Comparison of ENCODE assay signal across 7 mouse cellular contexts in genomic region chr1:89876346-89877072, GRCm38 (mm10). TPM values are rescaled to one million over a fixed set of nuclear protein-coding genes. Genes with fewer than 3 reads are reported as not detected.
DNase-seq lines count a peak whose midpoint lies in the region; ATAC-seq and TF ChIP-seq lines count a peak whose summit lies in the region.

No protein-coding gene starts in this region.

- H3K4me3 ChIP-seq in stomach, embryonic 15.5 days (replicated peaks) = no peak overlapping the region
- H3K4me3 ChIP-seq in stomach, postnatal 0 days (ENCODE audit: low read depth, low read length) = no peak overlapping the region
- H3K4me3 ChIP-seq in heart, embryonic 16.5 days (ENCODE audit: low read length) = no peak overlapping the region

- H3K36me3 ChIP-seq in stomach, embryonic 15.5 days = no peaks in the 10 kb centered on the region
- no peaks in the 10 kb centered on the region for H3K36me3 ChIP-seq in stomach, postnatal 0 days (ENCODE audit: control insufficient read depth, insufficient read depth, low read length)
- H3K36me3 ChIP-seq in heart, embryonic 16.5 days (ENCODE audit: control insufficient read depth, insufficient read depth) = no peaks in the 10 kb centered on the region

- no peak for DNase-seq in stomach, postnatal 0 days (ENCODE audit: low spot score)
- DNase-seq in lung, adult 18-20 months = peak; percentile 77 to 86
- no peak for DNase-seq in cerebellum, adult 11-12 months
- no peak for DNase-seq in cerebellum, postnatal 10 days

- no peaks in the 10 kb centered on the region for H3K9me3 ChIP-seq in stomach, embryonic 15.5 days
- no peaks in the 10 kb centered on the region for H3K9me3 ChIP-seq in stomach, postnatal 0 days (ENCODE audit: control insufficient read depth, low read length)
- H3K9me3 ChIP-seq in heart, embryonic 16.5 days (replicated peaks; ENCODE audit: control insufficient read depth, low read length) = no peaks in the 10 kb centered on the region

- no peak overlapping the region for H3K9ac ChIP-seq in stomach, embryonic 15.5 days
- H3K9ac ChIP-seq in stomach, postnatal 0 days (ENCODE audit: low read length) = no peak overlapping the region
- no peak overlapping the region for H3K9ac ChIP-seq in heart, embryonic 16.5 days (ENCODE audit: low read length)

- H3K27me3 ChIP-seq in stomach, embryonic 15.5 days (replicated peaks) = no peaks in the 10 kb centered on the region
- no peaks in the 10 kb centered on the region for H3K27me3 ChIP-seq in stomach, postnatal 0 days (ENCODE audit: control insufficient read depth, insufficient read depth, low read length)
- no peaks in the 10 kb centered on the region for H3K27me3 ChIP-seq in heart, embryonic 16.5 days (ENCODE audit: control insufficient read depth, insufficient read depth, low read length)

- WGBS in stomach, embryonic 15.5 days = 30% methylated on average over 5 of the region's 5 CpGs
- 25% methylated on average over 5 of the region's 5 CpGs for WGBS in stomach, postnatal 0 days
- 39% methylated on average over 5 of the region's 5 CpGs for WGBS in heart, embryonic 16.5 days

- peaks cover 11% of the 10 kb centered on the region for H3K4me1 ChIP-seq in stomach, embryonic 15.5 days
- no peaks in the 10 kb centered on the region for H3K4me1 ChIP-seq in stomach, postnatal 0 days (replicated peaks; ENCODE audit: control insufficient read depth, insufficient read depth)
- H3K4me1 ChIP-seq in heart, embryonic 16.5 days (ENCODE audit: control insufficient read depth, insufficient read depth, low read length) = no peaks in the 10 kb centered on the region

- ATAC-seq in stomach, embryonic 15.5 days (ENCODE audit: insufficient read depth, low FRiP score, low read depth) = no peak
- ATAC-seq in stomach, postnatal 0 days (ENCODE audit: low FRiP score, low TSS enrichment) = no peak
- peak; percentile 60 for ATAC-seq in heart, embryonic 16.5 days (replicated peaks; ENCODE audit: extremely low read depth, insufficient read depth, low FRiP score)
- no peak for ATAC-seq in monocyte, adult 5-6 weeks (replicated peaks; ENCODE audit: insufficient number of reproducible peaks, low FRiP score, low TSS enrichment, poor library complexity, severe bottlenecking)

- H3K4me2 ChIP-seq in stomach, embryonic 15.5 days = no peak overlapping the region
- no peak overlapping the region for H3K4me2 ChIP-seq in stomach, postnatal 0 days (replicated peaks; ENCODE audit: low read depth)
- H3K4me2 ChIP-seq in heart, embryonic 16.5 days (ENCODE audit: low read depth, low read length) = no peak overlapping the region

- TF ChIP-seq EP300 in stomach, postnatal 0 days (optimal IDR thresholded peaks at IDR 0.05) = no peak

- H3K27ac ChIP-seq in stomach, embryonic 15.5 days = 0 out of 2 replicates have a peak overlapping the region, but pooled peaks have one; percentile 10
- no peak overlapping the region; the same call in 1 of the 2 replicates for H3K27ac ChIP-seq in stomach, postnatal 0 days (replicated peaks)
- no peak overlapping the region for H3K27ac ChIP-seq in heart, embryonic 16.5 days (ENCODE audit: low read length)

- TF ChIP-seq CTCF in stomach, postnatal 0 days (IDR thresholded peaks at IDR 0.05; ENCODE audit: low read depth) = no peak

RNA-seq across cellular contexts. Expression of gene Gbx2, which starts 54.5 kb away (rescaled TPM):
- 0.28 and 0.31 TPM in 2 replicates for polyA plus RNA-seq in stomach, embryonic 15.5 days (2015; fragmentation: Nextera tagmentation; extraction: Ambion mirVana)
- polyA plus RNA-seq in stomach, postnatal 0 days (2015; fragmentation: Nextera tagmentation; extraction: Ambion mirVana) = not detected in 2 replicates
- polyA plus RNA-seq in heart, embryonic 16.5 days (2015; fragmentation: Nextera tagmentation; extraction: Ambion mirVana) = not detected in 2 replicates
- not detected in 3 replicates for total RNA-seq in monocyte, adult 5-6 weeks (2017)

Comparison
In these comparisons a context has a peak if more than half of its experiments do, and no peak if none do; other contexts are left out.
1. DNase-seq: peak in lung, adult 18-20 months (2 of 2); none in stomach, postnatal 0 days (single experiment), cerebellum, adult 11-12 months (single experiment) and cerebellum, postnatal 10 days (0 of 2).